Mouse (Mus musculus): Measurements from ENCODE around the gene Nudc.

- TF ChIP-seq POLR2A (IDR thresholded peaks at IDR 0.05; ENCODE audit: control insufficient read depth, extremely low read depth, insufficient read depth, low read length, poor library complexity) (no peak), CTCF (IDR thresholded peaks at IDR 0.05; ENCODE audit: borderline replicate concordance, control insufficient read depth, extremely low read depth, insufficient read depth, low read length, poor library complexity) (no peak)
These were observed 17.4 kb upstream of the Nudc start for GRCm38 (mm10) chr4:133563123-133563571.

Measured in thymus, adult 2 months (tissue).